Mouse (Mus musculus): ENCODE measurements around the gene Gm3159. TPM values are rescaled to one million over a fixed set of nuclear protein-coding genes. Genes with fewer than 3 reads are reported as not detected.

Gene Gm3159
- polyA plus RNA-seq, 1 experiment from 2014 or later: not detected

Other genes with a start within 250 kb of the Gm3159 start
- gene Gm3127, start 232.5 kb upstream of the Gm3159 start, polyA plus RNA-seq (2021): not detected
- gene Gm2974, start 214.9 kb upstream of the Gm3159 start, polyA plus RNA-seq (2021): 0.05 TPM
- not detected for gene Gm3138, start 147.9 kb upstream of the Gm3159 start, polyA plus RNA-seq (2021)
- not detected for gene Gm3149, start 80.2 kb upstream of the Gm3159 start, polyA plus RNA-seq (2021)
- not detected for gene 2610042L04Rik, start 62.8 kb upstream of the Gm3159 start, polyA plus RNA-seq (2021)
- not detected for gene Gm3164, start 17.9 kb downstream of the Gm3159 start, polyA plus RNA-seq (2021)
- not detected for gene Gm3173, start 33.5 kb downstream of the Gm3159 start, polyA plus RNA-seq (2021)
- not detected for gene Gm3182, start 84.2 kb downstream of the Gm3159 start, polyA plus RNA-seq (2021)
- not detected for gene Gm3047, start 157.9 kb downstream of the Gm3159 start, polyA plus RNA-seq (2021)
- not detected for gene Gm8159, start 234.8 kb downstream of the Gm3159 start, polyA plus RNA-seq (2021)